Mouse (Mus musculus) lung, postnatal 0 days (tissue): ENCODE results near the gene Dusp5.

Source experiments
- CTCF ChIP-seq: IDR thresholded peaks from 2 replicates; pipeline ENCODE4 v1.5.1; 2016; ENCODE audit warnings: antibody characterized with exemption, mild to moderate bottlenecking
- EP300 ChIP-seq: IDR thresholded peaks from 2 replicates; pipeline ENCODE4 v1.6.1; 2016; ENCODE audit warnings: antibody characterized with exemption, mild to moderate bottlenecking, control low read depth

- no peak for TF ChIP-seq CTCF
- no peak for TF ChIP-seq EP300
Measured at GRCm38 (mm10) chr19:53497910-53498309, 31.0 kb upstream of the Dusp5 start.
